Mouse (Mus musculus) lung, postnatal 36 days (tissue): ENCODE results near the gene Trp53.
A peak's percentile ranks its signal among the peaks of the same experiment; 100 is the strongest.

Experiments used
- DNase-seq: peaks from one replicate; pipeline ENCODE4 v3.0.0; 2022; ENCODE audit warnings: mixed read lengths

The Trp53 gene

GRCm38 (mm10) chr11:69632284-69633089, 52.3 kb downstream of the Trp53 start, which contains the start of gene Fxr2:
Fxr2 (plus strand) TSS chr11:69632990.
- DNase-seq: peak; percentile 100

GRCm38 (mm10) chr11:69633128-69633866, 53.1 kb downstream of the Trp53 start:
- peak; percentile 66 for DNase-seq

- DNase-seq: no peak
Measured at GRCm38 (mm10) chr11:69635471-69635870, 55.3 kb downstream of the Trp53 start.
